Mouse (Mus musculus): ENCODE measurements around the gene Tnnt1.

GRCm38 (mm10) chr7:4473940-4474339 is 42.2 kb downstream of the Tnnt1 start:
- TF ChIP-seq POLR2A (IDR thresholded peaks at IDR 0.05; ENCODE audit: insufficient read length, low read depth) (no peak), TCF12 (IDR thresholded peaks at IDR 0.05; ENCODE audit: insufficient read depth, poor library complexity, severe bottlenecking) (no peak), CEBPB (IDR thresholded peaks at IDR 0.05; ENCODE audit: insufficient read depth, poor library complexity, severe bottlenecking) (no peak), TCF3 (IDR thresholded peaks at IDR 0.05; ENCODE audit: insufficient read length, low read depth) (no peak), POLR2AphosphoS2 (IDR thresholded peaks at IDR 0.05; ENCODE audit: insufficient read length, low read depth) (no peak), MYOG (IDR thresholded peaks at IDR 0.05; ENCODE audit: control insufficient read depth in 1 of 3, insufficient read depth in 1 of 3, insufficient read length in 2 of 3, low read depth in 2 of 3) (no peak), E2F4 (IDR thresholded peaks at IDR 0.05; ENCODE audit: insufficient read depth) (no peak), USF1 (IDR thresholded peaks at IDR 0.05; ENCODE audit: low read depth) (no peak)

Measured in myocyte (in vitro differentiated cells).